ENCODE assay signal across 35 mouse cellular contexts in genomic region chr11:57882736-57883635, GRCm38 (mm10). TPM values are rescaled to one million over a fixed set of nuclear protein-coding genes. Genes with fewer than 3 reads are reported as not detected.
DNase-seq lines count a peak whose midpoint lies in the region; ATAC-seq lines count a peak whose summit lies in the region.
"Had no signal": no experiment of that assay in that cellular context is flagged by ENCODE, and none has a peak within 500 bp of the region (broad histone marks: within the 10 kb centered on the region; RNA-seq: fewer than 3 reads in every experiment).

No protein-coding gene starts in this region.

- 76% methylated on average over 15 of the region's 15 CpGs for WGBS in midbrain, embryonic 10.5 days
- 73% methylated on average over 15 of the region's 15 CpGs for WGBS in midbrain, embryonic 14.5 days
- WGBS in limb, embryonic 10.5 days: 28% methylated on average over 15 of the region's 15 CpGs

- ATAC-seq in midbrain, embryonic 14.5 days (ENCODE audit: low FRiP score, low TSS enrichment): no peak
- ATAC-seq: activated CD4-positive, CD25-positive, alpha-beta regulatory T cell, adult 4 months; forebrain, embryonic 16.5 days; inflammation-experienced regulatory T-cells, adult 6 months; lung, postnatal 0 days; midbrain, embryonic 16.5 days had no signal

- H3K4me3 ChIP-seq in midbrain, embryonic 10.5 days: no peak overlapping the region
- H3K4me3 ChIP-seq in midbrain, embryonic 14.5 days (replicated peaks; ENCODE audit: low read depth, low read length): no peak overlapping the region
- peak overlapping the region; percentile 19 for H3K4me3 ChIP-seq in limb, embryonic 10.5 days
- H3K4me3 ChIP-seq: embryonic facial prominence, embryonic 13.5 days; heart, embryonic 12.5 days; limb, embryonic 15.5 days; liver, embryonic 13.5 days had no signal

- intact Hi-C loops in heart, postnatal 10 days (cut with DNase I): no loop called here

- peaks cover 18% of the 10 kb centered on the region for H3K4me1 ChIP-seq in midbrain, embryonic 10.5 days
- H3K4me1 ChIP-seq in midbrain, embryonic 14.5 days (ENCODE audit: control insufficient read depth, insufficient read depth, low read length): no peaks in the 10 kb centered on the region
- peaks cover 55% of the 10 kb centered on the region for H3K4me1 ChIP-seq in limb, embryonic 10.5 days
- H3K4me1 ChIP-seq: liver, embryonic 13.5 days had no signal

- 0 out of 2 replicates have a peak overlapping the region, but pooled peaks have one; percentile 9 for H3K27ac ChIP-seq in midbrain, embryonic 10.5 days (replicated peaks)
- H3K27ac ChIP-seq in midbrain, embryonic 14.5 days (replicated peaks; ENCODE audit: low read depth, low read length): no peak overlapping the region
- peak overlapping the region; percentile 70; the same call in 1 of the 2 replicates for H3K27ac ChIP-seq in limb, embryonic 10.5 days
- H3K27ac ChIP-seq: embryonic facial prominence, embryonic 13.5 days; hindbrain, embryonic 14.5 days; limb, embryonic 15.5 days; liver, embryonic 13.5 days had no signal

- H3K4me2 ChIP-seq in midbrain, embryonic 14.5 days (ENCODE audit: low read length): no peak overlapping the region
- H3K4me2 ChIP-seq: embryonic facial prominence, embryonic 13.5 days; heart, embryonic 12.5 days; hindbrain, embryonic 14.5 days; limb, embryonic 15.5 days; liver, embryonic 13.5 days had no signal

- H3K9me3 ChIP-seq in midbrain, embryonic 10.5 days (replicated peaks): no peaks in the 10 kb centered on the region
- H3K9me3 ChIP-seq in midbrain, embryonic 14.5 days (ENCODE audit: control insufficient read depth, low read length): no peaks in the 10 kb centered on the region
- H3K9me3 ChIP-seq in limb, embryonic 10.5 days (replicated peaks): no peaks in the 10 kb centered on the region
- H3K9me3 ChIP-seq: embryonic facial prominence, embryonic 13.5 days; heart, embryonic 12.5 days; limb, embryonic 15.5 days; liver, embryonic 13.5 days had no signal

- peaks cover 11% of the 10 kb centered on the region for H3K27me3 ChIP-seq in midbrain, embryonic 10.5 days (ENCODE audit: low read depth, poor library complexity, severe bottlenecking)
- H3K27me3 ChIP-seq in midbrain, embryonic 14.5 days (ENCODE audit: control insufficient read depth, insufficient read depth, low read length): no peaks in the 10 kb centered on the region
- peaks cover 18% of the 10 kb centered on the region for H3K27me3 ChIP-seq in limb, embryonic 10.5 days (ENCODE audit: low read depth, poor library complexity, severe bottlenecking)

- H3K36me3 ChIP-seq in midbrain, embryonic 10.5 days: no peaks in the 10 kb centered on the region
- H3K36me3 ChIP-seq in midbrain, embryonic 14.5 days (ENCODE audit: control insufficient read depth, insufficient read depth, low read length): no peaks in the 10 kb centered on the region
- no peaks in the 10 kb centered on the region for H3K36me3 ChIP-seq in limb, embryonic 10.5 days
- H3K36me3 ChIP-seq: embryonic facial prominence, embryonic 13.5 days; heart, embryonic 12.5 days; limb, embryonic 15.5 days; liver, embryonic 13.5 days had no signal

- H3K9ac ChIP-seq in midbrain, embryonic 14.5 days (replicated peaks; ENCODE audit: low read length): no peak overlapping the region
- H3K9ac ChIP-seq: embryonic facial prominence, embryonic 13.5 days; heart, embryonic 12.5 days; hindbrain, embryonic 14.5 days; limb, embryonic 15.5 days; liver, embryonic 13.5 days had no signal

- DNase-seq in embryo, embryonic 10 days (ENCODE audit: low spot score): peak; percentile 31
- DNase-seq in embryo, embryonic 10.5 days (ENCODE audit: low spot score): no peak
- DNase-seq in midbrain, embryonic 10.5 days (ENCODE audit: low spot score): no peak
- no peak for DNase-seq in midbrain, embryonic 14.5 days
- peak; percentile 55 for DNase-seq in limb, embryonic 10.5 days (ENCODE audit: low spot score)
- DNase-seq in mesoderm, embryonic 11.5 days (ENCODE audit: low read depth, low spot score): peak; percentile 41
- DNase-seq in heart, postnatal 10 days: no peak
- no peak for DNase-seq in heart, adult 9 months (ENCODE audit: low spot score in 2 of 2)
- DNase-seq: adrenal gland, adult 2 months; cerebellum, adult 9-10 months; gastrocnemius, postnatal 10 days; kidney, adult 9 months; kidney, postnatal 10 days; liver, embryonic 13.5 days; lung, adult 18-20 months; right cerebral cortex, postnatal 25 days; spleen, adult 18-20 months; thymus, postnatal 4 days had no signal

RNA-seq across cellular contexts. Expression of gene Hand1, which starts 50.4 kb away (rescaled TPM):
- polyA plus RNA-seq in midbrain, embryonic 10.5 days (2016; fragmentation: Nextera tagmentation; extraction: Ambion mirVana): 0.15 TPM in 1 of 2 replicates, not detected in the other
- not detected in 2 replicates for polyA plus RNA-seq in midbrain, embryonic 14.5 days (2014; fragmentation: Nextera tagmentation; extraction: Ambion mirVana)
- 3.3 and 8.5 TPM in 2 replicates for polyA plus RNA-seq in limb, embryonic 10.5 days (2016; fragmentation: Nextera tagmentation; extraction: Ambion mirVana)
- under 1 TPM in 1 of 2 experiments, not detected in 1; 0.15 TPM for total RNA-seq in heart, postnatal 10 days (2021)
- total RNA-seq: CH12.LX; gastrocnemius, postnatal 10 days; hematopoietic stem cell, adult 5-6 weeks; left cerebral cortex, postnatal 10 days; megakaryocyte-erythroid progenitor cell, adult 5-6 weeks; neutrophil, adult 5-6 weeks had no signal
- polyA plus RNA-seq: activated CD4-positive, CD25-positive, alpha-beta regulatory T cell, adult 4 months; C2C12; forebrain, embryonic 11.5 days; forebrain, embryonic 16.5 days; gonadal fat pad, adult 2 months; hindbrain, embryonic 14.5 days; inflammation-experienced regulatory T-cells, adult 6 months; lung, postnatal 0 days; midbrain, embryonic 16.5 days had no signal

Comparison
In these comparisons a context has a peak if more than half of its experiments do, and no peak if none do; other contexts are left out.
1. DNase-seq: peak in embryo, embryonic 10 days (single experiment), limb, embryonic 10.5 days (single experiment) and mesoderm, embryonic 11.5 days (single experiment); none in embryo, embryonic 10.5 days (single experiment), midbrain, embryonic 10.5 days (single experiment), midbrain, embryonic 14.5 days (single experiment), heart, postnatal 10 days (0 of 2) and heart, adult 9 months (0 of 2).